Mouse (Mus musculus): ENCODE measurements around the gene Chmp1a. TPM values are rescaled to one million over a fixed set of nuclear protein-coding genes. Genes with fewer than 3 reads are reported as not detected.
"Not testable (repeated sequence)": the region's sequence is repeated elsewhere in the genome, so short reads cannot be mapped to it uniquely, and the experiment has no call there.

Gene Chmp1a
- polyA plus RNA-seq, 1 experiment from 2014 or later, result 89.2 TPM

GRCm38 (mm10) chr8:123230326-123230725, 17.8 kb upstream of the Chmp1a start:
- ATAC-seq (replicated peaks; ENCODE audit: insufficient number of reproducible peaks, insufficient read depth, low FRiP score, low read depth); H3K4me3 ChIP-seq; H3K4me2 ChIP-seq; H3K9ac ChIP-seq; H3K27ac ChIP-seq; H3K9me3 ChIP-seq (replicated peaks): not testable (repeated sequence)
- WGBS, result 75% methylated on average over 11 of the region's 11 CpGs
- Histone ChIP-seq H3K27me3 (peaks cover 18% of the 10 kb centered on the region), H3K4me1 (replicated peaks) (peaks cover 13% of the 10 kb centered on the region), H3K36me3 (peaks cover 25% of the 10 kb centered on the region)

GRCm38 (mm10) chr8:123228416-123228815, 15.9 kb upstream of the Chmp1a start:
- Histone ChIP-seq H3K27me3 (peaks cover 3% of the 10 kb centered on the region; the same call in 1 of the 2 replicates), H3K9ac (no peak overlapping the region), H3K4me2 (no peak overlapping the region), H3K4me1 (replicated peaks) (peaks cover 14% of the 10 kb centered on the region), H3K9me3 (replicated peaks) (no peaks in the 10 kb centered on the region), H3K27ac (no peak overlapping the region), H3K4me3 (no peak overlapping the region), H3K36me3 (peaks cover 25% of the 10 kb centered on the region)
- WGBS, result 90% methylated on average over 1 of the region's 1 CpGs
- no peak for ATAC-seq (replicated peaks; ENCODE audit: insufficient number of reproducible peaks, insufficient read depth, low FRiP score, low read depth)

- Histone ChIP-seq H3K27me3 (no peaks in the 10 kb centered on the region), H3K9ac (peak within 1 kb of the TSS; percentile 83), H3K4me1 (replicated peaks) (peaks cover 14% of the 10 kb centered on the region), H3K4me2 (peak within 1 kb of the TSS; percentile 90), H3K27ac (peak within 1 kb of the TSS; percentile 82), H3K9me3 (replicated peaks) (no peaks in the 10 kb centered on the region), H3K4me3 (peak within 1 kb of the TSS; percentile 64), H3K36me3 (peaks cover 21% of the 10 kb centered on the region)
- WGBS, result 3% methylated on average over 59 of the region's 59 CpGs
- ATAC-seq (replicated peaks; ENCODE audit: insufficient number of reproducible peaks, insufficient read depth, low FRiP score, low read depth), result peak; percentile 76; the same call in 1 of the 2 replicates
Measured at GRCm38 (mm10) chr8:123224278-123225266, 12.0 kb upstream of the Chmp1a start, which contains the start of gene Cdk10. TSS of gene Cdk10 (plus strand) at chr8:123224842.

GRCm38 (mm10) chr8:123220917-123221316, 8.4 kb upstream of the Chmp1a start:
- no peaks in the 10 kb centered on the region for H3K27me3 ChIP-seq
- no peak overlapping the region for H3K4me2 ChIP-seq
- H3K9ac ChIP-seq, result no peak overlapping the region
- H3K27ac ChIP-seq, result no peak overlapping the region
- WGBS, result 62% methylated on average over 1 of the region's 1 CpGs
- H3K4me3 ChIP-seq, result no peak overlapping the region
- H3K4me1 ChIP-seq (replicated peaks), result peaks cover 14% of the 10 kb centered on the region
- no peaks in the 10 kb centered on the region for H3K36me3 ChIP-seq
- ATAC-seq (replicated peaks; ENCODE audit: insufficient number of reproducible peaks, insufficient read depth, low FRiP score, low read depth), result no peak
- no peaks in the 10 kb centered on the region for H3K9me3 ChIP-seq (replicated peaks)

GRCm38 (mm10) chr8:123215430-123215829, 2.9 kb upstream of the Chmp1a start:
- no peak overlapping the region for H3K27ac ChIP-seq
- H3K36me3 ChIP-seq, result no peaks in the 10 kb centered on the region
- H3K9ac ChIP-seq, result no peak overlapping the region
- no peaks in the 10 kb centered on the region for H3K27me3 ChIP-seq
- WGBS, result 22% methylated on average over 3 of the region's 3 CpGs
- no peak for ATAC-seq (replicated peaks; ENCODE audit: insufficient number of reproducible peaks, insufficient read depth, low FRiP score, low read depth)
- no peak overlapping the region for H3K4me2 ChIP-seq
- peaks cover 17% of the 10 kb centered on the region for H3K4me1 ChIP-seq (replicated peaks)
- H3K4me3 ChIP-seq, result no peak overlapping the region
- H3K9me3 ChIP-seq (replicated peaks), result no peaks in the 10 kb centered on the region

- Histone ChIP-seq H3K27me3 (no peaks in the 10 kb centered on the region), H3K9me3 (replicated peaks) (no peaks in the 10 kb centered on the region), H3K4me1 (replicated peaks) (peaks cover 17% of the 10 kb centered on the region), H3K4me3 (peak overlapping the region; percentile 96), H3K27ac (peak overlapping the region; percentile 66), H3K4me2 (peak overlapping the region; percentile 91), H3K9ac (peak overlapping the region; percentile 98), H3K36me3 (peaks cover 18% of the 10 kb centered on the region)
- WGBS, result 17% methylated on average over 22 of the region's 22 CpGs
- peak; percentile 11; the same call in 1 of the 2 replicates for ATAC-seq (replicated peaks; ENCODE audit: insufficient number of reproducible peaks, insufficient read depth, low FRiP score, low read depth)
Measured at GRCm38 (mm10) chr8:123213118-123213772, 682 bp upstream of the Chmp1a start.

- no peaks in the 10 kb centered on the region for H3K27me3 ChIP-seq
- peak overlapping the region; percentile 98 for H3K9ac ChIP-seq
- H3K27ac ChIP-seq, result peak overlapping the region; percentile 66; the same call in 1 of the 2 replicates
- peaks cover 30% of the 10 kb centered on the region for H3K36me3 ChIP-seq
- H3K4me3 ChIP-seq, result peak overlapping the region; percentile 96
- peaks cover 17% of the 10 kb centered on the region for H3K4me1 ChIP-seq (replicated peaks)
- peak overlapping the region; percentile 91 for H3K4me2 ChIP-seq
- 36% methylated on average over 10 of the region's 10 CpGs for WGBS
- ATAC-seq (replicated peaks; ENCODE audit: insufficient number of reproducible peaks, insufficient read depth, low FRiP score, low read depth), result no peak
- no peaks in the 10 kb centered on the region for H3K9me3 ChIP-seq (replicated peaks)
Measured at GRCm38 (mm10) chr8:123211876-123212275, 687 bp downstream of the Chmp1a start.

- H3K9ac ChIP-seq, result no peak overlapping the region
- H3K4me3 ChIP-seq, result no peak overlapping the region
- no peak overlapping the region for H3K27ac ChIP-seq
- H3K9me3 ChIP-seq (replicated peaks), result no peaks in the 10 kb centered on the region
- H3K4me1 ChIP-seq (replicated peaks), result no peaks in the 10 kb centered on the region
- 77% methylated on average over 3 of the region's 3 CpGs for WGBS
- no peak for ATAC-seq (replicated peaks; ENCODE audit: insufficient number of reproducible peaks, insufficient read depth, low FRiP score, low read depth)
- H3K4me2 ChIP-seq, result no peak overlapping the region
- no peaks in the 10 kb centered on the region; the same call in 1 of the 2 replicates for H3K27me3 ChIP-seq
- H3K36me3 ChIP-seq, result peaks cover 30% of the 10 kb centered on the region
Measured at GRCm38 (mm10) chr8:123203571-123203970, 9.0 kb downstream of the Chmp1a start.

GRCm38 (mm10) chr8:123202288-123202687, 10.3 kb downstream of the Chmp1a start:
- 25% methylated on average over 5 of the region's 5 CpGs for WGBS
- no peak overlapping the region for H3K4me2 ChIP-seq
- H3K4me1 ChIP-seq (replicated peaks), result no peaks in the 10 kb centered on the region
- no peak for ATAC-seq (replicated peaks; ENCODE audit: insufficient number of reproducible peaks, insufficient read depth, low FRiP score, low read depth)
- H3K9me3 ChIP-seq (replicated peaks), result no peaks in the 10 kb centered on the region
- H3K27me3 ChIP-seq, result no peaks in the 10 kb centered on the region; the same call in 1 of the 2 replicates
- H3K36me3 ChIP-seq, result peaks cover 17% of the 10 kb centered on the region
- H3K4me3 ChIP-seq, result no peak overlapping the region
- H3K27ac ChIP-seq, result no peak overlapping the region
- H3K9ac ChIP-seq, result no peak overlapping the region

- Histone ChIP-seq H3K4me2 (no peak overlapping the region), H3K36me3 (peaks cover under 1% of the 10 kb centered on the region; the same call in 1 of the 2 replicates), H3K4me3 (no peak overlapping the region), H3K4me1 (replicated peaks) (no peaks in the 10 kb centered on the region), H3K27ac (no peak overlapping the region), H3K27me3 (no peaks in the 10 kb centered on the region; the same call in 1 of the 2 replicates), H3K9ac (no peak overlapping the region), H3K9me3 (replicated peaks) (no peaks in the 10 kb centered on the region)
- ATAC-seq (replicated peaks; ENCODE audit: insufficient number of reproducible peaks, insufficient read depth, low FRiP score, low read depth), result no peak
- WGBS, result 49% methylated on average over 14 of the region's 14 CpGs
Measured at GRCm38 (mm10) chr8:123199864-123200263, 12.7 kb downstream of the Chmp1a start.

- not testable (repeated sequence) for H3K36me3 ChIP-seq; H3K4me2 ChIP-seq; H3K4me1 ChIP-seq (replicated peaks); H3K27ac ChIP-seq; H3K9ac ChIP-seq; H3K27me3 ChIP-seq; H3K4me3 ChIP-seq; ATAC-seq (replicated peaks; ENCODE audit: insufficient number of reproducible peaks, insufficient read depth, low FRiP score, low read depth); H3K9me3 ChIP-seq (replicated peaks)
- WGBS, result 73% methylated on average over 5 of the region's 5 CpGs
Measured at GRCm38 (mm10) chr8:123197016-123197415, 15.5 kb downstream of the Chmp1a start.
